Mouse (Mus musculus) layer of hippocampus, adult 9-10 months (tissue): ENCODE measurements around the gene Mrpl38.

Experiments used
- DNase-seq: peaks from one replicate; pipeline ENCODE4 v3.0.0; 2022; ENCODE audit warnings: low spot score

Mrpl38 gene

DNA sequence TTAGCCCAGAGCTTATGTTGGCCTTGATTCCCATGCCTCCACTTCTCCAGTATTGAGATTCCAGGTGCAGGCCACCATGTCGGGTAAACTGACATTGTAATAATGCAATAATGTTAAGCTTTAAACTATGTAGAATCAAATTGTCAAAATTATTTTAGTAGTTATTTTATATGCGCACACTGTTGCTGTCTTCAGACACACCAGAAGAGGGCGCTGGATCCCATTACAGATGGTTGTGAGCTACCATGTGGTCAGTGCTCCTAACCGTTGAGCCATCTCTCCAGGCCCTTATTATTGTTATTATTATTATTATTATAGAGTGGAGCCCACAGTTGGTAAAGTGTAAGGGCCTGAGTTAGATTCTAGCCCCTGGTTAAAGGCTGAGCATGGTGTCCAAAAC, 27.6 kb downstream of the Mrpl38 start:
- no peak for DNase-seq

DNA sequence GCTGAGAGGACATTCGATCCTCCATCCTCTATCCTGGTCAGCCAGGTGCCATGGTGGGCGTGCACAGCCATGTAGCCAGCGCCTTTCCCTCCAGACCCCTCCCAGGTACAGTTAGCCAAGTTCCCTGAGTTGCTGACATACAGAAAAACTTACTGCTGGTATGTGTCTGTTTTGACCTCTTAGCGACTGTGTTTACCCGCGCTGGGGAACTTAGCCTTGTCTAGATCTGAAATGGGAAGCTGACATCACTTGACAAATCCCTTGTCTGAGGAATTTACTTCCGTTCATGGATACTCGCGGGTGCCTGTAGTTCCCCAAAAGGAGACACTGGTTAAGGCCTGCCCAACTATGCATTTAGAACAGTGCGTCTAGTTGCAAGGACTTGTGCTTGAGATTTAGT, 28.1 kb downstream of the Mrpl38 start:
- no peak for DNase-seq

DNA sequence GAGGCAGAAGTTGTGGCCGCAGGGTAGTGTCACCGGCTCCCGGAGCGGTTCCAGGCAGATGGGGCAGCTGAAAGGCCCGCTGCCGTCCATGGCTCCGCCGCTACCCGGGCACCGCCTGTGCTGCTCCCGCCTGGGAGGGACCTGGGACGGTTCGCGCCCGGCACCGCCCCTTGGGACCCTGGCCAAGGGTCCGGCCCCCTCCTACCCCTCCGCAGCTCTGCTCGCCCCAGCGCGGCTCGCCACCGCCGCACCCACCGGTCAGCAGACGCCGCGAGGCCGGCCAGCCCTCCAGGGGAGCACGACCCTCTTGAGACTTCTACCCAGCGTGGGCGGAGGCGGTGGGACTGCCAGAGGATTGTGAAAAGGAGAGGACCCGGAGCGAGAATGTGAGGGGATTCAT, 28.5 kb downstream of the Mrpl38 start:
- DNase-seq: no peak

DNA sequence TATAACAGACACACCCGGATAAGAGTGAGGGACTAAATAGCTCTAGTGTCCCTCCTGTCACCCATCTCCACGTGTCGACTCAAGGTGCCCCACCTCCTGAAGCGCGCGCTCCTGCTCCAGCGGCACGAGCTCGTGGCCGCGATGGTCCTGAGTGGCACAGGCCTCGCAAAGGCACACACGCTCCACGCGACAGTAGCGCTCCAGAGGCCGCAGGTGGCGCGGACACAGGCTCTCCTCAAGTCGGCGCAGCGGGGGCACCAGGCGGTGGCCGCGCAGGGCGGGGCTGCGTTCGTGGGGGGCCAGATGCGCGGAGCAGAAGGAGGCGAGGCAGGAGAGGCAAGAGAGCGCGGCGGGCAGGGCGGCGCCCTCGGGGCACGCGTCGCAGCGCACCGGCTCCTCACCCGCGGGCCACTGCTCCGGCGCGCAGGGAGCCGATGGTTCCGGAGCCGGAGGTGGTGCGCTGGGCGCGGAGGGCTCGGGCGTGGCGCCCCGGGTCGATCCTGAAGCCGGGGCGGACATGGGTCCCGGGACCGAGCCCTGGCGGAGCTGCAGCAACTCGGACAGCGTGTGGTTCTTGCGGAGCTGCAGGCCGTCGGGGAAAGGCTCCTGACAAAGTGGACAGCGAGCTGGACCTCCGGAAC, 29.1 kb downstream of the Mrpl38 start:
- DNase-seq: no peak

DNA sequence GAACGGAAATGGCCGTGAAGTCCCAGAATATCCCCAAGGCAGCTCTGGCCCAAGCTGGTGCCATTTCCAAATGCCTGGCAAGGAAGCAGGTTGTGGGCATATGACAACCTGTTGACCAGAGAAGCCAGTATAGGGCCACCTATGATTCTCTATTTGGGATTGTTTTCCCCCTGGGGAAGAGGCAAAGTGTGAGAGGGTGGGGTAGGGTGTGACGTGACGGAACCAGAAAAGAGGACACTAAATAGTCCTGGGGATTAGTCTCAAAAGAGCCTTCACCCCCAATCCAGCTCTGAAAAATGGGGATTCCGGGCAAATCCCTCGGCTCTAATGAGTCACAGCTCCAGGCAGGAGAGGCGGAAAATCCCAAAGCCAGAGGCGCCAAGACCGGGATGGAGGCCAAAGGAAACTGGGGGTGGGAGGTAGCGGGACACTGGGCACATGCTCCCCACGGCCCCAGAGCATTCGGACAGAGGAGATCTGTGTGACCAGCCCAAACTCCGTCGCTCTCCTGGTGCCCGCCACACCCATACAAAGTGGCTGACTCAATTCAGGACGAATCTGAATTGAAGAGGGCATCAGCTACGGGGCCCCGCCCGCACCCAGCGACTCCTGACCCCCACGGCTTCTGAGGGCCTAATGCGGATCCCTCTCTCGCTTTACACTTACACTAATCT, 30.1 kb downstream of the Mrpl38 start:
- no peak for DNase-seq

DNA sequence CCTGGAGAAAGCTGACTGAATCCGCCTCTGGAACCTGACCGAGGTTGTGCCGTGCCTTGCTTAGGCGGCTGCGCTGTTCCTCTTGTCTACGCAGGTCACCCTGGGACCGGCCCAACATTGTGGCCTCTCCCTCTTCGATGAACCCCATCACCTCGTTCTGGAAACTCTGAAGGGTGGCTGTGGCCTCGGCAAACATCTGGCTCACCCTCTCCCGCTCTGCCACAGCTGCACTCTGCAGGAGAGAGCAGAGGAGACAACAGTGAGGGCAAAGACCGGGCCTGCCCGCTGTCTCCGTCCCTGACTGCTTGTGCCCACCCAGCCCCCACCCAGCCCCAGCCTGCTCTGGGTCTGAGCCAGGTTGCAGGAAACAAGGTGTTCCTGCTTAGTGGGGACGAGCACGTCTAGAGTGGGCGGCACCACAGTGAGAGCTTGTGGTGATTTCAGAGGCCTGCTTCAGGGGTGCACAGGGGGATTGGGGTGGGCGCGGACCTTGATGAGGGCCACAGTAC, 30.8 kb downstream of the Mrpl38 start:
- DNase-seq: no peak

DNA sequence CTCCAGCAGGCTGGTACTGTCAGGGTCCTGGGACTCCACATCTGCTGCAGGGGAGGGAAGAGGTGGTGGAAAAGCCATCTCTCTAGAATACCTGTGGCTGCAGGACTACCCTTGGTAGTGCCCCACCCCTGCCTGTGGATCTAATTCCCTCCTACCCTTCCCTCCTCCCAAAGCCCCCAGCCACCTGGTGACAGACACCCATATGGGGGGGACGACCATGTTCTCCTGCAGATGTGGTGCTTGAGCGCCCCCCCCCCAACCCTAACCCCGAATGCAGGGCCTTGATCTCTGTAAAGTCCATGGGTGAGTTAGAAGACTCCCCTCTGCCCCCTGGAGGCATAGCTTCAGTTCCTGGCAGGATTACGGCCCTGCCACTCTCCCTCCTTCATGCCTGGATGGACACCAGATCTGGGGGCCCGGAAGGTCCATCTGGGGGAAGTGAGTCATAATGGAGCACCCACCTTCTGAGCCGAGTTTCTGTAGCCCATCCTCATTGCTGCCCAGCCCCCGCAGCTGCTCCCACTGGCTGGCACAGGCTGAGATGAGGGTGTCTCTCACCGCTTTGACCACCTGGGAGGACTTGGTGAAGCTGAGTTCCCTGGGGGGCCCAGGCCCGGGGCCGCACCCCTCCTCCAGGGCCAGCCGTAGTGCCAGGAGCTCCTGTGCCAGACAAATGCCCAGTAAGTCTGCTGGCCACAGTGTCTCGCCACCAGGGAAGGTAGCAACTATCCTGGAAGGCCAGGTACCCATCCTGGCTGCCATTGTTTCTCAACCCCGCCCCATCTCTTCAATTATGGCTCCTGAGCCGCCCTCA, 31.5 kb downstream of the Mrpl38 start:
- no peak for DNase-seq

DNA sequence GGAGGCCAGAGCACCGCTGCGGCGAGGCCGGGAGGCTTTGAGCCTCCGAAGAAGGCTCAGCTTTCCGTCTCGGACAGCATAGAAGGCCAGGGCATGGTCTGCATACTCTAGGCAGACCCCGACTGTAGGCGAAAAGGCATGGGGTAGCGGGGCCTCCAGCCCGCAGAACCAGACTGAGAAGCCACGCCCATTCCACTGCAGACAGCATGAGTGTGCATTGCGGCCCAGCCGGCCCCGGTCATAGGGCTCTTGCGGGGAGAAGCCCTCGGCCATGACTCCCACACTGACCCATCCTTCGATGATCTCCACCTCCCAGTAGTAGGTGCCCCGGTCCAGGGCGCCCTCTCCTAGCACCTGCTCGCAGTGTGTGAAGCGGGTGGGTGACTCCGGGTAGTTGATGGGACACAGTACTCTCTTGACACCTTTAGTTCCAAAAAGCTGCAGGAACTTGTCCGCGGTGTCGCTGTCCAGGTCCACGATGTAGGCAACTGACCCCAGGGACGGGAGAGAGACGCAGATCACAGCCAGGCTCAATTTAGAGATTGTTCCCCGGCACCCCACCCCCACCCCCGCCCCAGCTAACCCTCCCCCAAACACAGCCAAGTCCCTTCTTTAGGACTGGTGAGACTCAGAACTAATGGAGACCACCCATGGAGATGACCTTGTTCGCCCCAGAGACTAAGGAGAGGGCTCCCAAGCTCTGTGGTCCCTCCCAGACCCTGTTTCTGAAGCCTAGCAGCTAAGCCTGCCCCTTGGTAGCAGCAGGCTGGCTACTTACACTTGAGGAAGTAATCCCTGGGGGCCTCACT, 32.3 kb downstream of the Mrpl38 start:
- no peak for DNase-seq

DNA sequence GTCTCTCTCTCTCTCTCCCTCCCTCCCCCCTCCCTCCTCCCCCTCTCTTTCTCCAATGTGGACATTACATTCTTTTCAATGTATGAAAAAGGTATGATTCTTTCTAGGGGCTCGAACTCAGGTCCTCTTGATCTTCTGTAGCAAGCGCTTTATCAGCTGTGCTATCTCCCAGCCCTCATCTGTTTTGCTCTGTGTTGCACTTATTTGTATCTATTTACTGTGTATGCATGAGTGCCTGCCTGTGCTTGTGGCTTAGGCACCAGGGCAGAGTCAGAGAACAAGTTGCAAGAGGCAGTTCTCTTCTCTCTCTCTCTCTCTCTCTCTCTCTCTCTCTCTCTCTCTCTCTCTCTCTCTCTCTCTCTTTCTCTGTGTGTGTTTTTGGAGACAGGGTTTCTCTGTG, 33.6 kb downstream of the Mrpl38 start:
- DNase-seq: no peak

DNA sequence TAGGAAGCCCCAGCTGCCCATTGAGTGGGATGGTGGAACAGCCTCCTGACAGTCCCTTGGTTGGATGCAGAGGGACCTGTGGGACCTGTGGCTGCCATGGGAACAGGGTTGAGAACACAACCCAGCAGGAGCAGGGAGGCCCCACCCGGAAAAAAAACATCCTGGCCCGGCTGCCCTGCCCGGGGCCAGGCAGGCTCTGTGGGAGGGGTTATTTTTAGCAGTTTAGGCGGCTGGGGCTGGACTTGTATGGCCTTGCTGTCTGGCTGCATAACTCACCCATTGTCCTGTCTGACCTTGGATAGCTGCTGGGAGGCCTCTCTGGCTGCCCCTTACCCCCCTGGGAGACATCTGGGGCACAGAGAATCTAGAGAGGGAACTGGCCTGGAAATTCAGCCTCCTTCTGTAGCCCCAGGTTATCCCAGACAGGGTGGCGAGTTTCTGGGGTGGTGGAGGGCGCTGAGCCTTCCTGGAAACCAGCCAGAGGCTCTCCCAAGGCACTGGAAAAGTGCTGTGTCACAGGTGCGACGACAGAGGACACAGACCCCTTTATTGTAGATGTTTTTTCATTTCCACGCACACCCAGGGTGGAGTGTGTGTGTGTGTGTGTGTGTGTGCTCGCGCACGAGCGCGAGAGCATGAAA, 34.5 kb downstream of the Mrpl38 start:
- no peak for DNase-seq

DNA sequence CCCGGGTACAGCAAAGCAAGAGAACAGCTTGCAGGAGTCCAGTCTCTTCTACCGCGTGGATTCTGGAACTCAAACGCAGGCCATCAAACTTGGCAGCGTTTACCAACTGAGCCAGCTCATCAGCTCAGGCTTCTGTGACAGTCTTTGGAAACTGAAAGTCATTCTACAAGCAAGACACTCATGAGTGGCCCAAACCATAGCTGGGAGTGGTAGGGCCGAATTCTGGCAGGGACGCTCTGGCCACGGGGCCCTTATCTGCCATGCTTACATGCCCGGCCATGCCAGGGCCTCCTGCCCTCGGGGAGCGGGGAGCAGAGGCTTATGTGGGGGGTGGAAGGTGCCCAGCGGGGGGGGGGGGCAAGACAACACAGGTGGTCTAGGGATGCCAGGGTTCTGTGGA, 35.1 kb downstream of the Mrpl38 start:
- DNase-seq: no peak

DNA sequence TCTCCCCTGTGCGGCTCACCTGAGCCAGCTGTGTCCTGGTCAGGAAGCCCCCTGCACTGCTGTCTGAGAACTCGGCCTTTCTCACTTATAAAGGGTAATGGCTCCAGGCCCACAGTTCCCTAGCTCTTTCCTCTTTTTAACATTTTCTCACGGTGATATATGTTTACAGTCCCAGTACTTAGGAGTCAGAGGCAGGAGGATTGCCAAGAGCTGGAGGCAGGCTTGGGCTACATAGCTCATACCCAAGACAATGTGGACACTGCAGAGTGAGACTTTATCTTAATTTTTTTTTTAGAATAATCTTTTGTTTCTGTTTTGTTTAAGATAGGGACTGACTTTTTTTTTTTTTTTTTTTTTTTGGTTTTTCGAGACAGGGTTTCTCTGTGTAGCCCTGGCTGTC, 36.2 kb downstream of the Mrpl38 start:
- no peak for DNase-seq

DNA sequence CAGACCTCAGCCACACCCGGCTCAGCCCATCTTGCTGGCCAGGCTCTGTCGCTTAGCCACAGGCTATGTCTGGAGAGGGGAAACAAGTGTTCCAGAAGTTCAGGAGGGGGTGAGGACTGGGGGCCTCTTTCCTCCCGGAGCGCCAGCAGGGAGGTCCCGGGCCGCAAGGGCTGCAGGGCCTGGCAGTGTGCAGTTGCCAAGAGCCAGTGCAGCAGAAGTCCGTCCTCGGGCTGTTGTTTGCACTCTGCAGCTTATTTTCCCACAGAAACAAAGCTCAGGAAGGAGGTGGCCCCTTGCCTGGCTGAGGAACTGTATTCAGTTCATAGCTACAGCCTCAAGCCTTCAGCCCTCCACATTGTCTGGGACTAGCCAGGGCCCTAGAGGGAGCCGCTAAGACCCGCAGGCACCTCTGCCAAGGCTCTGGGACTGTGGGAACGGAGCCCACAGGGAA, 36.7 kb downstream of the Mrpl38 start:
- no peak for DNase-seq

DNA sequence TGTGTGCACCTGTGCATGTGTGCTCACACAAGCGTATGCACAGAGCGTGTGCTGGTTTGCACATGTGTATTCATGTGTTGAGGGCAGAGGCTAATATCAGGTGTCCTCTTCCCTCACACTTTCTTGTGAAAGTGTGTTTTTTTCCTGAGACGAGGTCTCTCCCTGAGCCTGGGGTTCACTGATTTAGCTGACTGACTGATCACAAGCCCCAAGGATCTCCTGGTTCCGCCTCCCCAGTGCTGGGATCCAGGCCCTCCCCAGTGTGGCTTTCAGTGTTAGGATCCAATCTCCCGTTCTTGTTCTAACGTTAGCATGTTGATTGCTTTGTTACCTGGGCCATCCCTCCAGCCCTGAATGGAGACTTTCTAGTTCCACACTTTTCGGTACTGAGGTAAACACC, 37.8 kb downstream of the Mrpl38 start:
- DNase-seq: no peak

DNA sequence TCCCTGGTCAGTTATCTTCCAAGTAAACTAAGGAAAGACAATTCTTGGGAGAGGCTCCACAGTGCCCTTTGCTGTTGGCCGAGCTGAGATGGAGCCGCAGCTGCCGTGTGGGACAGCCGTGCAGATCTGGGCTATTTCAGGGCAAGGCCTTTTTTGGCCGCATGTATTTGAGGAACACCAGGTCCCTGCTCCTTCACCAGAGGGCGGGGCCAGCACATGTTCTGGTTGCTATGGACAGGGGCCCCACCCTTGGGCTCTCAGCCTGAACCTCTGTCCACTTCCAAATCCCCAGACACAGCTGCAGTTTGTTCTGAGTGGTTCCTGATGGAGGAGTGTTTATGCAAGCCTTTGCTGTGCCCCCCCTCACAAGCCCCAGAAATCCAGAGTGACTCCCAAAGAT, 38.3 kb downstream of the Mrpl38 start:
- DNase-seq: no peak

DNA sequence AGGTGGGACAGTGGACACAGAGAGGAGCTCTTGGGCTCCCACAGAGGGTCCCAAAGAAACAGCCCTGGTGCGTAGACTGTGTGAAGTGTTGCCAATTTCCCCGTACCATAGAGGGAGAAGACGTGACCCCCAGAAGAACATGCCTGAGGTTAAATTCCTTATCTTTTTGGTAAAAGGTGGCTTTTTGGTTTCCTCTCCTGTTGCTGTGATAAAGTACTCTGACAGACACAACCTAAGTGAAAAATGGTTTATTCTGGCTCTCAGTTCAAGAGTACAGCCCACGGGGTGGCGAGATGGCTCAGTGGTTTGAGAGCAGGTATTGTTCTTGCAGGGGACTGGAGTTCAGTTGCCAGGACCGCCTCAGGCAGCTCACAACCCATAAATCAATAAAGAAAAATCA, 39.2 kb downstream of the Mrpl38 start:
- no peak for DNase-seq

DNA sequence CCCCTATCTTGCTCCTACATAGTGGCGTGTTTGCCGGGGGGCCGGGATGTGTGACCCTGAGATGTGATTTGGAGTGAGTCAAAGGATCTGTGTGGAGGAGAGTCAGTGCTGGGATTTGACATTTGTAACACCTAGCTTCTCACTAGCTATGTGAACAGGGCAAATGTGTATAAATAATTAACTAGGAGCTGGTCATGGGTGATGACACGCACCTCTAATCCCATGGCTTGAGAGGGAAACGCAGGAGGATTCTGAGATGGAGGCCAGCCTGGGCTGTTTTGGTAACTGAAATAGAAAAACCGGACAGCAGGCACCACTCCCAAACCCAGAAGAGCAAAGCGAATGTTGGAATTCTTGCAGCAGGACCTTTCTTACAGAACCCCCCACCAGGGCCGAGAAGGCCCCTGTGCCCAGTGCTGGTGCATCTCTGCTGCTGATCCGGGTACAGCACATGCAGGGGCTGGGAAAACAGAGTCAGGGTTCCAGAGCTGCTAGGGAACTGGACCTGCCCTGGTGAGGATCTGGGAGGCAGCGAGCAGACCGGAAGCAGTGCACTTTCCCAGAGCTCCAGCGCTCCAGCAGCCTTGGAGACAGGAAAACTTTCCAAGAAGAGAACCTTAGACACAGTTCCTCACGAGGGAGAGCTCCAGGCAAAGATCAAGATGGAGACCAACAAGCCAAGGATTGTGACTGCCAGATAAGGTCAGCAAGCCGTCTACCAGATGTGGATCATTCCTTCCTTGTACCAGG, 39.8 kb downstream of the Mrpl38 start:
- no peak for DNase-seq

DNA sequence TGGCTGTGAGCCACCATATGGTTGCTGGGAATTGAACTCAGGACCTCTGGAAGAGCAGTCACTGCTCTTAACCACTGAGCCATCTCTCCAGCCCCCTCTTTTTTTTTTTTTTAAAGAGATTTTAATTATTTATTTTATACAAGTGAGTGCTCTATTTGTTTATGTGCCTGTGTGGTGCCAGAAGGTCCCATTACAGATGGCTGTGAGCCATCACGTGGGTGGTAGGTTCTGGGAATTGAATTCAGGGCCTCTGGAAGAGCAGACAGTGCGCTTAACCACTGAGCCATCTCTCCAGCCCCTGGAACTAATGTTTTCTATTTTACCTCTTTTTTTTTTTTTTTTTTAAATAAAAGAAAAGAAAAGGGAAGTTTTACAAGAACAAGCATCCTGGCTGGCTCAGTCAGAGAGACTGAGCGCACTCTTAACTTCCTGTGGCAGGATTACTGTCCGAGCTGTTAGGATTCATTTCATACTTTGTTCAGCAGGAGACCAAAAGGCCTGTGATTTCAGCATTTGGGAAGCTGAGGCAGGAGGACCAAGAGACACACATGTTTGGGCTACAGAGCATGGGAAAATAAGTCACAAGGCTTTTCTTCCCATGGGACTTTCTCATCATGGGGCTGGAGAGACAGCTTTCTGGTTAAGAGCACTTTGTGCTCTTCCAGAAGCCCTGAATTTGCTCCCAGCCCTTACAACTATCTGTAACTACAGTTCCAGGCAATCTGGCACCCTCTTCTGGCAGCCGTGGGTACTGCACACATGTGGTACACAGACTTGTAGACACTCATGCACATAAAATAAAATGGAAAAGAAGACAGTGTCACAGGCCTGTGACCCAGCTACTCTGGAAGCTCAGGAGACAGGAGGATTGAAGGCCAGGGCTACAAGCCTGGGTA, 42.2 kb downstream of the Mrpl38 start:
- DNase-seq: no peak

DNA sequence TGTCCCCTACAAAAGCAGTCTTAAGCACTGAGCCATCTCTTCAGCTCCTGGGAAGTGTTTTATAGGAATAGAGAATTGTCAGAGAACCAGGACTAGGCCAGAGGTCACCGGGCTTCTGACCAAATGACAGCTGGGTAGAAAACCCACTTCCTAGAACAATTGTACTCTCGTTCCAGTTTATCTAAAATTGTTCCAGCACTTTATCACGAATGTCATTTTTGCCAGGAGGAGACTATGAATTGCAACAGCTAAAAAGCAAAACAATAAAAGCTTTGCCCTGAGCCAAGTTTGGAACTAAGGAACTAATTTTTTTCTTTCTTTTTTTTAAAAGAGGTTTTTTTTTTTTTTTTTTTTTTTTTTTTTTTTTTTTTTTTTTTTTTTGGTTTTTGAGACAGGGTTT, 43.1 kb downstream of the Mrpl38 start:
- no peak for DNase-seq
